Mouse (Mus musculus): Measurements from ENCODE around the gene Mettl18. TPM values are rescaled to one million over a fixed set of nuclear protein-coding genes. Genes with fewer than 3 reads are reported as not detected.
A peak's percentile ranks its signal among the peaks of the same experiment; 100 is the strongest.
"Not testable (repeated sequence)": the region's sequence is repeated elsewhere in the genome, so short reads cannot be mapped to it uniquely, and the experiment has no call there.

The Mettl18 gene
- polyA plus RNA-seq, 1 experiment from 2014 or later: 6.9 TPM

GRCm38 (mm10) chr1:164004311-164004710, 9.6 kb downstream of the Mettl18 start:
- Histone ChIP-seq H3K9me3 (ENCODE audit: control insufficient read depth, low read length) (no peaks in the 10 kb centered on the region), H3K9ac (ENCODE audit: low read length) (no peak overlapping the region), H3K4me3 (ENCODE audit: low read depth, low read length) (no peak overlapping the region), H3K4me1 (replicated peaks; ENCODE audit: control insufficient read depth, insufficient read depth) (no peaks in the 10 kb centered on the region), H3K36me3 (ENCODE audit: control insufficient read depth, insufficient read depth, low read length) (no peaks in the 10 kb centered on the region), H3K27me3 (ENCODE audit: control insufficient read depth, insufficient read depth, low read length) (no peaks in the 10 kb centered on the region), H3K27ac (replicated peaks) (no peak overlapping the region), H3K4me2 (replicated peaks; ENCODE audit: low read depth) (no peak overlapping the region)
- 66% methylated on average over 3 of the region's 3 CpGs for WGBS
- TF ChIP-seq CTCF (IDR thresholded peaks at IDR 0.05; ENCODE audit: low read depth) (no peak), EP300 (optimal IDR thresholded peaks at IDR 0.05) (no peak)
- DNase-seq (ENCODE audit: low spot score) (no peak), ATAC-seq (ENCODE audit: low FRiP score, low TSS enrichment) (no peak)

GRCm38 (mm10) chr1:164009235-164009634, 14.5 kb downstream of the Mettl18 start:
- Histone ChIP-seq H3K27me3 (ENCODE audit: control insufficient read depth, insufficient read depth, low read length) (no peaks in the 10 kb centered on the region), H3K4me1 (replicated peaks; ENCODE audit: control insufficient read depth, insufficient read depth) (no peaks in the 10 kb centered on the region), H3K9me3 (ENCODE audit: control insufficient read depth, low read length) (no peaks in the 10 kb centered on the region), H3K36me3 (ENCODE audit: control insufficient read depth, insufficient read depth, low read length) (no peaks in the 10 kb centered on the region), H3K27ac (replicated peaks) (no peak overlapping the region), H3K9ac (ENCODE audit: low read length) (no peak overlapping the region), H3K4me2 (replicated peaks; ENCODE audit: low read depth) (no peak overlapping the region), H3K4me3 (ENCODE audit: low read depth, low read length) (no peak overlapping the region)
- TF ChIP-seq EP300 (optimal IDR thresholded peaks at IDR 0.05) (no peak), CTCF (IDR thresholded peaks at IDR 0.05; ENCODE audit: low read depth) (peak; percentile 79)
- ATAC-seq (ENCODE audit: low FRiP score, low TSS enrichment) (no peak), DNase-seq (ENCODE audit: low spot score) (peak; percentile 30)
- WGBS: 41% methylated on average over 2 of the region's 2 CpGs

- Histone ChIP-seq H3K4me3 (ENCODE audit: low read depth, low read length) (no peak overlapping the region), H3K4me2 (replicated peaks; ENCODE audit: low read depth) (no peak overlapping the region), H3K36me3 (ENCODE audit: control insufficient read depth, insufficient read depth, low read length) (no peaks in the 10 kb centered on the region), H3K4me1 (replicated peaks; ENCODE audit: control insufficient read depth, insufficient read depth) (no peaks in the 10 kb centered on the region), H3K9me3 (ENCODE audit: control insufficient read depth, low read length) (no peaks in the 10 kb centered on the region), H3K9ac (ENCODE audit: low read length) (no peak overlapping the region), H3K27me3 (ENCODE audit: control insufficient read depth, insufficient read depth, low read length) (no peaks in the 10 kb centered on the region), H3K27ac (replicated peaks) (no peak overlapping the region)
- no peak for ATAC-seq (ENCODE audit: low FRiP score, low TSS enrichment)
- no peak for DNase-seq (ENCODE audit: low spot score)
- WGBS: 41% methylated on average over 1 of the region's 1 CpGs
- TF ChIP-seq EP300 (optimal IDR thresholded peaks at IDR 0.05): no peak
- no peak for TF ChIP-seq CTCF (IDR thresholded peaks at IDR 0.05; ENCODE audit: low read depth)
These were observed 19.9 kb downstream of the Mettl18 start for GRCm38 (mm10) chr1:164014616-164015015.

- no peak overlapping the region for H3K4me2 ChIP-seq (replicated peaks; ENCODE audit: low read depth)
- ATAC-seq (ENCODE audit: low FRiP score, low TSS enrichment) (no peak), DNase-seq (ENCODE audit: low spot score) (no peak)
- H3K27ac ChIP-seq (replicated peaks): no peak overlapping the region
- no peaks in the 10 kb centered on the region for H3K4me1 ChIP-seq (replicated peaks; ENCODE audit: control insufficient read depth, insufficient read depth)
- no peak overlapping the region for H3K9ac ChIP-seq (ENCODE audit: low read length)
- H3K9me3 ChIP-seq (ENCODE audit: control insufficient read depth, low read length): no peaks in the 10 kb centered on the region
- H3K27me3 ChIP-seq (ENCODE audit: control insufficient read depth, insufficient read depth, low read length): no peaks in the 10 kb centered on the region
- H3K36me3 ChIP-seq (ENCODE audit: control insufficient read depth, insufficient read depth, low read length): no peaks in the 10 kb centered on the region
- TF ChIP-seq EP300 (optimal IDR thresholded peaks at IDR 0.05) (no peak), CTCF (IDR thresholded peaks at IDR 0.05; ENCODE audit: low read depth) (no peak)
- 78% methylated on average over 16 of the region's 16 CpGs for WGBS
- H3K4me3 ChIP-seq (ENCODE audit: low read depth, low read length): no peak overlapping the region
These were observed 23.7 kb downstream of the Mettl18 start for GRCm38 (mm10) chr1:164018221-164018896.

GRCm38 (mm10) chr1:164019789-164020188, 25.1 kb downstream of the Mettl18 start:
- TF ChIP-seq CTCF (IDR thresholded peaks at IDR 0.05; ENCODE audit: low read depth): no peak
- no peak for TF ChIP-seq EP300 (optimal IDR thresholded peaks at IDR 0.05)
- ATAC-seq (ENCODE audit: low FRiP score, low TSS enrichment): no peak
- Histone ChIP-seq H3K4me3 (ENCODE audit: low read depth, low read length) (no peak overlapping the region), H3K27me3 (ENCODE audit: control insufficient read depth, insufficient read depth, low read length) (no peaks in the 10 kb centered on the region), H3K9ac (ENCODE audit: low read length) (no peak overlapping the region), H3K4me2 (replicated peaks; ENCODE audit: low read depth) (no peak overlapping the region), H3K4me1 (replicated peaks; ENCODE audit: control insufficient read depth, insufficient read depth) (no peaks in the 10 kb centered on the region), H3K27ac (replicated peaks) (no peak overlapping the region), H3K36me3 (ENCODE audit: control insufficient read depth, insufficient read depth, low read length) (no peaks in the 10 kb centered on the region), H3K9me3 (ENCODE audit: control insufficient read depth, low read length) (no peaks in the 10 kb centered on the region)
- WGBS: 33% methylated on average over 6 of the region's 6 CpGs
- DNase-seq (ENCODE audit: low spot score): no peak

GRCm38 (mm10) chr1:164020746-164021145, 26.1 kb downstream of the Mettl18 start:
- not testable (repeated sequence) for DNase-seq (ENCODE audit: low spot score); H3K4me3 ChIP-seq (ENCODE audit: low read depth, low read length); H3K4me2 ChIP-seq (replicated peaks; ENCODE audit: low read depth); H3K9me3 ChIP-seq (ENCODE audit: control insufficient read depth, low read length); ATAC-seq (ENCODE audit: low FRiP score, low TSS enrichment); H3K27me3 ChIP-seq (ENCODE audit: control insufficient read depth, insufficient read depth, low read length); H3K27ac ChIP-seq (replicated peaks); H3K9ac ChIP-seq (ENCODE audit: low read length); H3K36me3 ChIP-seq (ENCODE audit: control insufficient read depth, insufficient read depth, low read length); H3K4me1 ChIP-seq (replicated peaks; ENCODE audit: control insufficient read depth, insufficient read depth)
- 85% methylated on average over 3 of the region's 3 CpGs for WGBS

- not testable (repeated sequence) for H3K27me3 ChIP-seq (ENCODE audit: control insufficient read depth, insufficient read depth, low read length); H3K4me3 ChIP-seq (ENCODE audit: low read depth, low read length); H3K4me1 ChIP-seq (replicated peaks; ENCODE audit: control insufficient read depth, insufficient read depth); H3K4me2 ChIP-seq (replicated peaks; ENCODE audit: low read depth); H3K27ac ChIP-seq (replicated peaks); H3K9ac ChIP-seq (ENCODE audit: low read length); H3K9me3 ChIP-seq (ENCODE audit: control insufficient read depth, low read length); DNase-seq (ENCODE audit: low spot score); ATAC-seq (ENCODE audit: low FRiP score, low TSS enrichment); H3K36me3 ChIP-seq (ENCODE audit: control insufficient read depth, insufficient read depth, low read length)
- 78% methylated on average over 5 of the region's 5 CpGs for WGBS
These were observed 27.4 kb downstream of the Mettl18 start for GRCm38 (mm10) chr1:164022106-164022505.

Measured in stomach, postnatal 0 days (tissue).